Mouse (Mus musculus) liver, embryonic 12.5 days (tissue): ENCODE data around the gene Frmd5. TPM values are rescaled to one million over a fixed set of nuclear protein-coding genes. Genes with fewer than 3 reads are reported as not detected.
A peak's percentile ranks its signal among the peaks of the same experiment; 100 is the strongest.

Experiments
- ATAC-seq: fragments of 200-750 bp; cut with Nextera tagmentation; 2 replicates; pipeline ENCODE4 v1.8.0; 2017; ENCODE audit warnings: moderate number of reproducible peaks, mild to moderate bottlenecking, moderate library complexity
- H3K27ac ChIP-seq: fragments of 300-500 bp; sonication (generic); 2 replicates; pipeline ENCODE4 v1.5.1; 2016; ENCODE audit warnings: mild to moderate bottlenecking
- H3K27me3 ChIP-seq: fragments of 300-500 bp; sonication (generic); replicated peaks from 2 replicates; pipeline ENCODE4 v1.6.1; 2016; ENCODE audit warnings: mild to moderate bottlenecking, moderate library complexity
- H3K36me3 ChIP-seq: fragments of 300-500 bp; sonication (generic); 2 replicates; pipeline ENCODE4 v1.6.1; 2016; ENCODE audit warnings: mild to moderate bottlenecking, moderate library complexity
- H3K4me1 ChIP-seq: fragments of 300-500 bp; sonication (generic); 2 replicates; pipeline ENCODE4 v1.6.1; 2016
- H3K4me2 ChIP-seq: fragments of 300-500 bp; sonication (generic); 2 replicates; pipeline ENCODE4 v1.6.1; 2016; ENCODE audit warnings: mild to moderate bottlenecking, moderate library complexity
- H3K4me3 ChIP-seq: fragments of 300-500 bp; sonication (generic); 2 replicates; pipeline ENCODE4 v1.5.1; 2016; ENCODE audit warnings: mild to moderate bottlenecking, moderate library complexity
- H3K9ac ChIP-seq: fragments of 300-500 bp; sonication (generic); 2 replicates; pipeline ENCODE4 v1.6.1; 2016; ENCODE audit warnings: mild to moderate bottlenecking, moderate library complexity
- H3K9me3 ChIP-seq: fragments of 300-500 bp; sonication (generic); replicated peaks from 2 replicates; pipeline ENCODE4 v1.6.1; 2016; ENCODE audit warnings: mild to moderate bottlenecking, moderate library complexity
- WGBS: fragments of 180-500 bp; shearing (Covaris S2); methylation state at CpG from one replicate; pipeline ENCODE4 v1.1.7; 2016; ENCODE audit not compliant: insufficient replicate concordance; 5-methylcytosine and 5-hydroxymethylcytosine counted together
- polyA plus RNA-seq: library from polyadenylated mRNA; unstranded; fragments of >200 nt; fragmentation: Nextera tagmentation; extraction: Ambion mirVana; gene quantifications from 2 replicates; pipeline ENCODE4 v1.2.1, GENCODE M21; 2016

The Frmd5 gene
- polyA plus RNA-seq, 1 experiment from 2014 or later = 0.25 TPM

DNA sequence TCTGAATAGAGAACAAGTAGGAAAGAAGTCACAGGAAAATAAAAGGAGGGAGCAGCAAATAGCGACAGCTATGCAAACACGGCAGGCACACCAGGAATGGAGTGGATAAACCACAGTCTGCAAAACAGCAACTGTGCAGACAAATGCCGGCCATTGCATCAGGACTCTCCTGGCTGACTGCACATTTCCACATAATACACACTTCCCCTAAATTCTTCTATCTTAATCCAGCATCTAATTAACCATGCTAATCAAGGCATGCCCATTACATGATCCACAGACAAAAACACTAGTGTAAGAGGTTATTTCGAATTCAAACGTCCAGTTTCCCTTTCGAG is 129.3 kb downstream of the Frmd5 start:
- WGBS = 66% methylated on average over 6 of the region's 6 CpGs
- ATAC-seq = no peak

DNA sequence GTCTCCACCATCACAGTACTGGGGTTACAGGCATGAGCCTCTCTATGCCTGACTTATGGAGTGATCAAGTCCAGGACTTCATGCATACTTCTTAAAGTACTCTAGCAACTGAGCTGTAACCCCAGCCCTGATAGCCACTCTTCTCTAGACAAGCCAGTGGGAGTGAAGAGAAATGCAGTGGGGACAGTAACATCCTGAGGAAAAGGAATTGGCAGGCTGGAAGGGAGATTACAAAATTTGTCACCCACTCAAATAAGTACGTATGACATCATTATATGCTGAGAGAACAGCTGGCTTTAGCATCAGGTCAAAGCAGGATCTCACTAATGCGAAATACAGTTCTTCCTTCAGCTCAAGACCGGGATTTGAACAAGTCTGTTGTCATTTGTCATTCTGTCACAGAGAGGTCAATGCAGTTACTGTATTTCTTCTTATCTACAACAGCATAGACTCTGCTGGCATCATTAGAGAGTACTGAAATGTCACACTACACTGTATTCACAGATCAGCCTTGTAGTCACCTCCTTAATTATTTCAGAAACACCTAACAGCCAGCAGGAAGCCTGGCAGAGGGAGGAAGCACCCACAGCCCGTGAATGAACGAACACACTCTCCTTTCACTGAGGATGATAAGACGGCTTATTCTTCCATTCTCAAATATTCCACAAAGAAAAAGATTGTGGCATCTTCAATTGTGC is 129.8 kb downstream of the Frmd5 start:
- ATAC-seq = no peak
- H3K9ac ChIP-seq = no peak overlapping the region
- H3K27me3 ChIP-seq = no peaks in the 10 kb centered on the region
- H3K4me2 ChIP-seq = no peak overlapping the region
- WGBS = 39% methylated on average over 6 of the region's 6 CpGs
- H3K4me1 ChIP-seq = no peaks in the 10 kb centered on the region
- no peak overlapping the region for H3K4me3 ChIP-seq
- H3K9me3 ChIP-seq = no peaks in the 10 kb centered on the region
- no peaks in the 10 kb centered on the region for H3K36me3 ChIP-seq
- H3K27ac ChIP-seq = no peak overlapping the region

More for the DNA sequence above, 129.3 kb downstream of the Frmd5 start:
- Histone ChIP-seq H3K4me1 (no peaks in the 10 kb centered on the region), H3K27ac (no peak overlapping the region), H3K9ac (no peak overlapping the region), H3K36me3 (no peaks in the 10 kb centered on the region), H3K27me3 (no peaks in the 10 kb centered on the region), H3K4me2 (no peak overlapping the region), H3K9me3 (no peaks in the 10 kb centered on the region), H3K4me3 (no peak overlapping the region)

DNA sequence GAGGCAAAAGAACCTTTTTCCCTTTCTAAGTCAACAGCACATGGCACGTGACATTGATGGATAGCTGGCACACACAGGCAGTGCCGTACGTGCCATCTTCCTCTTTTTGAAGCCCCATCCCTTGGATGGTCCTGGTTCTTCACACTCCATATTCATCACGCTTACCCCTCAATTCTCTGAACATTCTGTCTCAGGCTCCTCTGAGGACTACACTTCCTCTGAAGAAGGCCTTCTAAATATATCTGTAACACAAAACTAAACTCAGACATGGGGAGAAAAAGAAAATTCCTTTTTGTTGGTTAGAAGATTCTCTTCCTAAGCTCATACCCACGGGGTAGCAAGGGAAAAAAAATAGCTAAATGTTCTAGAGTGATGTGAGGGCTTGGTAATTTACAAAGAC is 131.0 kb downstream of the Frmd5 start:
- no peaks in the 10 kb centered on the region for H3K36me3 ChIP-seq
- no peak for ATAC-seq
- WGBS = 50% methylated on average over 5 of the region's 5 CpGs
- H3K9me3 ChIP-seq = no peaks in the 10 kb centered on the region
- H3K9ac ChIP-seq = no peak overlapping the region
- H3K27me3 ChIP-seq = no peaks in the 10 kb centered on the region
- H3K4me3 ChIP-seq = no peak overlapping the region
- no peak overlapping the region for H3K27ac ChIP-seq
- H3K4me1 ChIP-seq = no peaks in the 10 kb centered on the region
- no peak overlapping the region for H3K4me2 ChIP-seq

DNA sequence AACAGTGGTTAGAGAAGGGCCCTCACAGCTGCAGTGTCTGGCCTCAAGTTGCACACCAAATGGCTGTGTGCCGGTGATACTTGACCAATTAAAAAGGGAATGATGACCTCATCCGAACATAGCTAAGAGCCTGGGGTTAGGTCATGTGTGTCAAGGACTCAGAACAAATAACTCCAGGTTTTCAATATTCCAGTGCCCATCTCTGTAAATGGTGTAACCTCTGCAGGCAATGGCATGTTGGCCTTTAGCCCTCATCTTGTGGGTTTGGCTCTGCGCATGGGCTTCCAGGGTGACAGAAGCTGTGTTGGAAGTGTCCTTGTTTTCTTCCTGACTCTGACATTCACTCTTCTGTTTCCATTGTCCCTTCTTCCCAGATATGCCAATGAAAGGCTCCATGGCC is 131.8 kb downstream of the Frmd5 start:
- Histone ChIP-seq H3K9ac (no peak overlapping the region), H3K36me3 (no peaks in the 10 kb centered on the region), H3K27me3 (no peaks in the 10 kb centered on the region), H3K4me1 (no peaks in the 10 kb centered on the region), H3K9me3 (no peaks in the 10 kb centered on the region), H3K27ac (no peak overlapping the region), H3K4me3 (no peak overlapping the region), H3K4me2 (no peak overlapping the region)
- WGBS = 79% methylated on average over 3 of the region's 3 CpGs
- no peak for ATAC-seq

DNA sequence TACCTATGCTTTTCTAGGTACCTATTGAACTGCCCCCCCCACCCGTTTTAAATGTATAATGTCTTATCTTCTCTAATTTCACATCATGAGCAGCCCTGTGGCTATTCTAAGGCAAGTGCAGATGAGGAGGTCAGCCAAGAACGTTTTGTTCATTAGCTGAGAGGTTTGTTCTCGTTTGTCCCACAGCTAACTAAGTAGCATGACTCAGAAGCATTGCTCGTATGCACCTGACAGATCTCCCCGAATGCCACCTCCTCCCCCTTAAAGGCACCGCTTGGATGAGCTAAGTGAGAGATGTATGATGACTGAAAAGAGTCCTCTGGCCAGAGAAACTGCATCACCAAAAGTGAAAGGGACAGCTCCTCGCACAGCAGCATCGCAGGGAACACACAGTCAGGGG is 132.7 kb downstream of the Frmd5 start:
- Histone ChIP-seq H3K4me2 (no peak overlapping the region), H3K4me1 (no peaks in the 10 kb centered on the region), H3K27ac (no peak overlapping the region), H3K27me3 (no peaks in the 10 kb centered on the region), H3K4me3 (no peak overlapping the region), H3K9me3 (no peaks in the 10 kb centered on the region), H3K9ac (no peak overlapping the region), H3K36me3 (no peaks in the 10 kb centered on the region)
- WGBS = 50% methylated on average over 8 of the region's 8 CpGs
- no peak for ATAC-seq

DNA sequence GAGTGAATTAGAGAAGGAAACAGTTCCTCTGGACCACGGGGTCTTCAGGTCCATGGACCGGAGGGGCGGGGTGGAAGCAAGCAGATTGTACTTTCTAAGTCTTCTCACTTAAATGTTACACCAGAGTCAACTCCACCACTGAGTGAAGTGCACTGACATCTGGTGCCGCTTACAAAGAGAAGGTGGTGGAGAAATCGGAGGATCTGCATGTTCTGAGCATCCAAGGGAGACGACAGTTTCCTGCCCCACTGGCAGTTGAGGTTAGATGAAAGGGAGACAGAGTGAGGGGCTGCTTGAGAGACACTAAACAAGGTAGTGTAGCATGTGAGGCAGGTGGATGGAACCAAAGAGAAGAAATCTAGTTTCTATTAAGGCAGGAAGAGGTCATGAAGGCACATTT is 137.0 kb downstream of the Frmd5 start:
- no peaks in the 10 kb centered on the region for H3K9me3 ChIP-seq
- no peaks in the 10 kb centered on the region for H3K27me3 ChIP-seq
- no peak overlapping the region for H3K4me2 ChIP-seq
- no peaks in the 10 kb centered on the region for H3K4me1 ChIP-seq
- no peak for ATAC-seq
- no peaks in the 10 kb centered on the region for H3K36me3 ChIP-seq
- no peak overlapping the region for H3K4me3 ChIP-seq
- no peak overlapping the region for H3K9ac ChIP-seq
- 65% methylated on average over 6 of the region's 6 CpGs for WGBS
- H3K27ac ChIP-seq = no peak overlapping the region

DNA sequence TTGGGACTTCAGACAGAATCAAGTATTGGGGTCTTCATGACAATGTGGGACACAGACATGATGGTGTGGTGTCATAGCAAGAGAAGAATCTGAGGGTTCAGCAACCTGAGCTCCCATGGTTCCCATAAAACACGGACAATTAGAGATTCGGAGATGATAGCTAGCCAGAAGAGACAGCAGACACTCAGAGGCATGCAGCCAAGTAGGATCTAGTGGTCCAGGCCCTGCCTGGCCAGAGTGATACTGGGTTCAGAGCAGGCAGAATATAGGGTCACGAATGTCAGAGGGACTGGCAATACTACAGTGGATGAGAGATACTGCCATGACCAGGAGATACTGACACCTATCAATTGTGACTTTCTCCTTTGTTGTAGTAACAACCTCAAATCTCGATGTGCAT is 138.6 kb downstream of the Frmd5 start:
- WGBS = 60% methylated on average over 4 of the region's 4 CpGs
- no peak overlapping the region for H3K9ac ChIP-seq
- no peak overlapping the region for H3K4me3 ChIP-seq
- no peak overlapping the region for H3K4me2 ChIP-seq
- ATAC-seq = no peak
- H3K27ac ChIP-seq = no peak overlapping the region
- no peaks in the 10 kb centered on the region for H3K9me3 ChIP-seq
- no peaks in the 10 kb centered on the region for H3K27me3 ChIP-seq
- H3K4me1 ChIP-seq = no peaks in the 10 kb centered on the region
- H3K36me3 ChIP-seq = no peaks in the 10 kb centered on the region

DNA sequence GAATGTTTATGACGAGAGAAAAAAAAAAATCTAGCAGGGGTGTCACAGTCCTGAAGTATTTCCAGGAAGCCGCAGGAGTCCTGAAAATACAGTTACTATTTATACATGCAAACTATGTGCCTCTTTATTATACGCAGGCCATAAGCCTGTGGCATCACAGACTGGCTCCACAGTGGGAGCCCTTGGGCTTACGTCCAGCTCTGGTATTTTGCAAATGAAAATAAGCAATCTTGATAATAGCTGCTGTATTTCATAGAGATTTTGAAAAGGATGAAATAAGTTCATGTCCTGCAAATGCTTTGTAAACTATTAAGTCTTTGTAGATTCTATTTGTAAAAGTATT is 145.8 kb downstream of the Frmd5 start:
- H3K4me1 ChIP-seq = peaks cover 23% of the 10 kb centered on the region
- H3K36me3 ChIP-seq = no peaks in the 10 kb centered on the region
- no peaks in the 10 kb centered on the region for H3K27me3 ChIP-seq
- no peak overlapping the region for H3K9ac ChIP-seq
- WGBS = 76% methylated on average over 4 of the region's 4 CpGs
- no peak overlapping the region for H3K4me2 ChIP-seq
- no peak for ATAC-seq
- no peak overlapping the region for H3K27ac ChIP-seq
- H3K4me3 ChIP-seq = no peak overlapping the region
- no peaks in the 10 kb centered on the region for H3K9me3 ChIP-seq

DNA sequence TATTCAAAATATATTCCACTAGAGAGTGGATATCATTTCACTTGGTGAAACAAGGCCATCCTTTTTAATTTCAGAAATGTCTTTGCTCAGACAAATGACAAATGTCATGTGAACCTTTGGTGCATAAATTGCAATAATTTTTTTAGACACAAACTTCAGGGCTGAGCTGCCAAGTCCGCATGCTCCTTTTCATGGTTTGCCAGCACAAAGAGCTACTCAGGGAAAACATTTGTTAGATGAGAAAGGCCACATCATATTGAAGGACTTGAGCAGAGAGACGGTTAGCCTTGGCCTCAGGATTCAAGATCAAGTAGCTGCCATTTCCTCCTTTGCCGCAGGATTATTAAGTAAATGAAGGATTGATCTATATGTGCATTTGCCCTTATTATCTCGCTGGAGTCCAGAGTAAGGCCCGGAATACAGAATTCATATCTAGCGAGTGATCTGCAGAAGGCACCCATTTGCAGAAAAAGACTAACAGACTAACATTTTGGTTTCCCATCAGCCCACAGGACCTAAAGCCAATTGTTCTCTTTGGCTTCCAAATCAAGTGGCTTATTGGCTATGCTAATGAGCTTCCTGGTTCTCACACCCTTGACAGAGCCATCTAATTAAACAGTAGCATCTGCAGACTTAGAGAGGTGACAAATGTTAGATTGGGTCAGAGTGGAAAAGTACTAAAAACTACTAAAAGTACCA is 146.3 kb downstream of the Frmd5 start:
- Histone ChIP-seq H3K27ac (no peak overlapping the region), H3K9me3 (no peaks in the 10 kb centered on the region), H3K36me3 (no peaks in the 10 kb centered on the region), H3K27me3 (no peaks in the 10 kb centered on the region), H3K9ac (no peak overlapping the region), H3K4me2 (no peak overlapping the region), H3K4me3 (no peak overlapping the region), H3K4me1 (peaks cover 23% of the 10 kb centered on the region)
- no peak for ATAC-seq
- 68% methylated on average over 6 of the region's 6 CpGs for WGBS

DNA sequence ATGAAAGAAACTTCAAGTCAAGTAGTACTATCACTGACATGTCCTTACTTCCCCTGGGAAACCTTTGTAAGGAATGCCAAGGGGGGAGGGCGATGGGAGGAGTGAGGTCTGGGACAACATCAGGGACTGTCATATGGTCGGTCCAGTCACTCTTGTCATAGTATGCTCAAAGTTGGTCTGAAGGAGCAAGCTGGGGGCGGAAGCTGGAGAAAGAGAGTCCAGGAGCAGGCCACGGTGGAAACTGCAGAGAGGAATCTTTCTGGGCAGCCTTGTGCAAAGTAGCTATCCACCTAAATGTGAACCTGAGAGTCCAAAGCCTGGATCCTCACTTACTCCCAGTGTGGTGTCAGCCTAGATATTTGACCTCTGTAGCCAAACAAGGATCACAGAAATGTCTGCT is 147.5 kb downstream of the Frmd5 start:
- H3K4me2 ChIP-seq = no peak overlapping the region
- ATAC-seq = no peak

DNA sequence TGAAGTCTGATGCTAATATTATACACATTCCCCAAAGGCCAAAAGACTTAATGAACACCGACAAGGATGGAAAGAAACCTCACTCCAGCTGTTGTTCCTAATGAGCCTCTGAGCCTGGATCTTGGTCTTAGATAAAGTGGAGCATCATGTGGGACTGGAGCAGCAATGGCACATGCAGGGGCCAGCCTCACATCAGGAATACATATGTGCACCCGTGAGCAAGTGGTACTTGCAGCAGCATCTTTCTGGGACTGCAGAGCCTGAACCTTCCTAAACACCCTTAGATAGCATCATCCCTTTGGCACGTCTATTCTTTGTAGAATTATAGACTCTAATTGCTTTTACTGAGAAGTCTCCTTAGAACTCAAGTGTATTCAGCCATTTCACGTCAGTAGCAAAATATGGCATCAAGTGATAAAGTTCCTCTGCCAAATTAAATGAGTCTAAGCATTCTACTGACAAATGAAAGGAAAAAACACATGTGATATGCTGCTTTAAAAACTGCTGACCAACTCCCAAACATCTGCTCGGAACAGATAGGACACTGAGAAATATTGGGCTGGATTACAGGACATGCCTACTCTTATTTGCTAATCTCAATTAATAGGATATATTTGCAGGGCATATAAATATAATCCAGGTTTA is 148.6 kb downstream of the Frmd5 start:
- Histone ChIP-seq H3K27ac (peak overlapping the region; percentile 71), H3K27me3 (0 out of 2 replicates have a peak, but pooled peaks cover 3% of the 10 kb centered on the region), H3K9ac (no peak overlapping the region), H3K9me3 (no peaks in the 10 kb centered on the region), H3K36me3 (no peaks in the 10 kb centered on the region), H3K4me2 (peak overlapping the region; percentile 23; the same call in 1 of the 2 replicates), H3K4me1 (peaks cover 23% of the 10 kb centered on the region), H3K4me3 (no peak overlapping the region)
- peak; percentile 85 for ATAC-seq
- 46% methylated on average over 5 of the region's 5 CpGs for WGBS

More for the DNA sequence above, 147.5 kb downstream of the Frmd5 start:
- no peaks in the 10 kb centered on the region for H3K36me3 ChIP-seq
- peak overlapping the region; percentile 11; the same call in 1 of the 2 replicates for H3K27ac ChIP-seq
- no peaks in the 10 kb centered on the region for H3K9me3 ChIP-seq
- no peak overlapping the region for H3K4me3 ChIP-seq
- H3K4me1 ChIP-seq = peaks cover 23% of the 10 kb centered on the region
- H3K9ac ChIP-seq = no peak overlapping the region
- 64% methylated on average over 4 of the region's 4 CpGs for WGBS
- 0 out of 2 replicates have a peak, but pooled peaks cover 3% of the 10 kb centered on the region for H3K27me3 ChIP-seq

DNA sequence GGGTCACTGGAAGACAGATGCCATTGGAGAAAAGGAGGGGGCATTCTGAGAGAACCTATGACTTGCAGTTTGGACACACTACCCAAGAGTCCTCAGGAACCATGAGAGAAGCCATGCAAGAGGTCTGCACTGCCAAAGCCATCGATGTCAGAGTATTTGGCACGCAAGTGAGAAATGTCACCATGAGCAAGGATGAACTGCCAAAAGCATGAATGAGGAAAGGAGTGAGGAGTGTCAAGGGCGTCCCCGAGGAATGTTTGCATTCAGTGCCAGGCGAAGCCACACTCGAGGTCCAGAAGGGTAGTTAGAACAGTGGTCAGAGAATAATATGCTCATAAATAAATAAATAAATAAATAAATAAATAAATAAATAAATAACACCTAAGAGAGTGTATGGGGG is 150.9 kb downstream of the Frmd5 start:
- no peaks in the 10 kb centered on the region for H3K9me3 ChIP-seq
- 80% methylated on average over 6 of the region's 6 CpGs for WGBS
- H3K4me3 ChIP-seq = no peak overlapping the region
- no peaks in the 10 kb centered on the region for H3K36me3 ChIP-seq
- no peak overlapping the region for H3K9ac ChIP-seq
- H3K4me1 ChIP-seq = peaks cover 23% of the 10 kb centered on the region
- H3K27ac ChIP-seq = no peak overlapping the region
- 0 out of 2 replicates have a peak, but pooled peaks cover 3% of the 10 kb centered on the region for H3K27me3 ChIP-seq
- no peak for ATAC-seq
- no peak overlapping the region for H3K4me2 ChIP-seq
